Mouse (Mus musculus) adrenal gland, adult 2 months (tissue): Measurements from ENCODE around the gene Olfr474. TPM values are rescaled to one million over a fixed set of nuclear protein-coding genes. Genes with fewer than 3 reads are reported as not detected.
"Not testable (repeated sequence)": the region's sequence is repeated elsewhere in the genome, so short reads cannot be mapped to it uniquely, and the experiment has no call there.

Experiments used
- DNase-seq: peaks from one replicate; pipeline ENCODE4 v3.0.0; 2021
- long read RNA-seq: library from polyadenylated mRNA; stranded (forward); transcript quantifications from one replicate; pipeline ENCODE4 v2.0.0, GENCODE M21; 2021
- polyA plus RNA-seq: library from polyadenylated mRNA; depleted of rRNA; stranded (reverse); fragments of >200 nt; gene quantifications from 2 replicates; pipeline ENCODE4 v1.2.3, GENCODE M21; 2012; rRNA removed
- total RNA-seq, 2 experiments: library from RNA; stranded (reverse); gene quantifications; 2 replicates each; pipeline ENCODE4 v1.2.3; 2021

The Olfr474 gene
- total RNA-seq, result not detected
- not detected in 2 replicates for polyA plus RNA-seq
- long read RNA-seq, result 0 reads

- DNase-seq, result no peak
Measured at GRCm38 (mm10) chr7:107954343-107954742, at the start of gene Olfr474. Olfr474 (plus strand) TSS chr7:107954643.

GRCm38 (mm10) chr7:107930146-107930545 is 24.3 kb upstream of the Olfr474 start, which contains the start of gene Olfr473:
Olfr473 (plus strand) TSS chr7:107930446.
- no peak for DNase-seq

- not testable (repeated sequence) for DNase-seq
Measured at GRCm38 (mm10) chr7:107952539-107952938, 1.9 kb upstream of the Olfr474 start.

GRCm38 (mm10) chr7:107964503-107964902 is 10.1 kb downstream of the Olfr474 start, which contains the start of gene Olfr476:
Olfr476 (plus strand) TSS chr7:107964803.
- DNase-seq, result no peak

DNA sequence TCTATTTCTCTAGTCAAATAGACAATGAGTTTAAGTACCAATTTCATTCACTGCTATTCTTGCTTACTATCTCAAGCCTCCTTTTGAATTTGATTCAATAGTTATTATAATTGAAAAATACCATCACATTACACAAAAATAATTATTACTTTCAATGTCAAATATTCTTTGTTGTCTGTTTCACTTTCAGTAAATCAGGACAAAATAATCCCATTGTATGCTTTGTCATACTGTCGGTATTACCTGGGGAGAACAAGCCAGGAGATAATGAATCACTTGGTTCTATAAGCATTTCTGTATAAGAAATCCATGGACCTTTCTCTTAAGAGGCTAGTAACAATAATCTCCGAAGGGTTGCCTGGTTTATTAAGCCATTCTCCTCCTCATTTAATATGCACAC is 31.9 kb downstream of the Olfr474 start, which contains the start of gene Olfr477:
Olfr477 (plus strand) TSS at position 301 of the 400 bp plus-strand sequence.
- DNase-seq, result no peak

Other genes starting within 250 kb of the Olfr474 start
- not detected for gene Cyb5r2, start 196.6 kb upstream of the Olfr474 start, total RNA-seq
- gene Cyb5r2, start 196.6 kb upstream of the Olfr474 start, polyA plus RNA-seq, result 0.15 TPM in 1 of 2 replicates, not detected in the other
- not detected for gene Ovch2, start 153.4 kb upstream of the Olfr474 start, total RNA-seq
- gene Ovch2, start 153.4 kb upstream of the Olfr474 start, polyA plus RNA-seq, result not detected in 2 replicates
- not detected for gene Olfr467, start 142.4 kb upstream of the Olfr474 start, total RNA-seq
- not detected in 2 replicates for gene Olfr467, start 142.4 kb upstream of the Olfr474 start, polyA plus RNA-seq
- gene Olfr469, start 129.1 kb upstream of the Olfr474 start, total RNA-seq, result not detected
- gene Olfr469, start 129.1 kb upstream of the Olfr474 start, polyA plus RNA-seq, result not detected in 2 replicates
- not detected for gene Olfr470, start 107.2 kb upstream of the Olfr474 start, total RNA-seq
- not detected in 2 replicates for gene Olfr470, start 107.2 kb upstream of the Olfr474 start, polyA plus RNA-seq
- not detected for gene Olfr472, start 56.7 kb upstream of the Olfr474 start, total RNA-seq
- not detected in 2 replicates for gene Olfr472, start 56.7 kb upstream of the Olfr474 start, polyA plus RNA-seq
- gene Olfr473, start 24.2 kb upstream of the Olfr474 start, total RNA-seq, result not detected
- gene Olfr473, start 24.2 kb upstream of the Olfr474 start, polyA plus RNA-seq, result not detected in 2 replicates
- not detected for gene Olfr476, start 10.2 kb downstream of the Olfr474 start, total RNA-seq
- not detected in 2 replicates for gene Olfr476, start 10.2 kb downstream of the Olfr474 start, polyA plus RNA-seq
- gene Olfr477, start 32.0 kb downstream of the Olfr474 start, total RNA-seq, result not detected
- not detected in 2 replicates for gene Olfr477, start 32.0 kb downstream of the Olfr474 start, polyA plus RNA-seq
- not detected for gene Olfr478, start 79.3 kb downstream of the Olfr474 start, total RNA-seq
- not detected in 2 replicates for gene Olfr478, start 79.3 kb downstream of the Olfr474 start, polyA plus RNA-seq
- not detected for gene Olfr479, start 96.0 kb downstream of the Olfr474 start, total RNA-seq
- gene Olfr479, start 96.0 kb downstream of the Olfr474 start, polyA plus RNA-seq, result not detected in 2 replicates
- not detected for gene Olfr480, start 112.7 kb downstream of the Olfr474 start, total RNA-seq
- not detected in 2 replicates for gene Olfr480, start 112.7 kb downstream of the Olfr474 start, polyA plus RNA-seq
- gene Olfr481, start 125.2 kb downstream of the Olfr474 start, total RNA-seq, result not detected
- gene Olfr481, start 125.2 kb downstream of the Olfr474 start, polyA plus RNA-seq, result not detected in 2 replicates
- gene Olfr482, start 142.9 kb downstream of the Olfr474 start, total RNA-seq, result 1 to 10 TPM; 1.5 to 3.5 TPM
- not detected in 2 replicates for gene Olfr482, start 142.9 kb downstream of the Olfr474 start, polyA plus RNA-seq
- gene Olfr483, start 146.2 kb downstream of the Olfr474 start, total RNA-seq, result not detected
- not detected in 2 replicates for gene Olfr483, start 146.2 kb downstream of the Olfr474 start, polyA plus RNA-seq
- not detected for gene Olfr484, start 172.8 kb downstream of the Olfr474 start, total RNA-seq
- not detected in 2 replicates for gene Olfr484, start 172.8 kb downstream of the Olfr474 start, polyA plus RNA-seq
- not detected for gene Olfr485, start 205.2 kb downstream of the Olfr474 start, total RNA-seq
- gene Olfr485, start 205.2 kb downstream of the Olfr474 start, polyA plus RNA-seq, result not detected in 2 replicates
- not detected for gene Olfr486, start 218.1 kb downstream of the Olfr474 start, total RNA-seq
- not detected in 2 replicates for gene Olfr486, start 218.1 kb downstream of the Olfr474 start, polyA plus RNA-seq